9 mouse cellular contexts compared by ENCODE assay signal in the genomic region with DNA sequence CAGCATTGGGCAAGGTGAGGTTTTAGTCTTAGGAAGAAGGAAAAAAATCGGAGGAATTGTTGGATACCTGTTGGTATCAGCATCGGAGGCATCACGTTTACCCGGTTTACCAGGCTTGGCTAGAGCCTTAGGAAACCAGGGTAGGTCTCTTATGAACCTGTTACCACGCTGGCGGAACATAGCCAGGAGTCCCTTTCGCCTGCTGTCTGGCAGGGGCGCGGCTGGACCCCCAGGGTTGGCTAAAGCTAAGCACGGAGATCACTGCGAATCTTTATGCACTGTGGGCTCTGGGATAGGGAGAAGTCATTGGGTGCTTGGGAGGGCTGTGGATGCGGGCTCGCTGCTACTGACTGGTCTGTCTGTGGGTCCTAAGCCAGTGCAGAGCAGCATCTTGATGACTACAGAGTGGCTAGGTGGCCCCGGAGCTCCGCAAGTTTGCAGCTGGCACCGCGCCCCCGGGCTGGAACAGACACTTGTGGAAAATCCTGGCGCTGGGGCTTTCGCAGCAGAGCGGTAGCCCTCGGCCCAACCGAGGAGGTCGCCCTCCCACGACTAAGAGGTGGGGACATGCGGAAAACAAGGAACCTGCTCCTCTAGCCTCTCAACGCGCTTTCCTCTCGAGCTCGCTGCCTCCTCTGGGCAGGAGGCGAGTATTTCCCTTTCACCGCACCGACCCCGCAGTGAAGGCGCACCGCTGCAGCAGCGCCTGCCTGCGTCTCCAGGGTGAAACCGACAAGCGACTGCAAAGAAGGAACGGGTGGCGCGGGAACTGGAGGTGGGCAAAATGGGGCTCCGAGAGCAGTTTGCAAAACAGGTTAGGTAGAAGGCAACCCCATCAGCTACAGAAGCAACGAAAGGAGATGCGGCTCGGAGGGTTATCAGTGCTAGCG. TPM values are rescaled to one million over a fixed set of nuclear protein-coding genes. Genes with fewer than 3 reads are reported as not detected.
DNase-seq lines count a peak whose midpoint lies in the region; ATAC-seq lines count a peak whose summit lies in the region.
"Had no signal": no experiment of that assay in that cellular context is flagged by ENCODE, and none has a peak within 500 bp of the region (broad histone marks: within the 10 kb centered on the region; RNA-seq: fewer than 3 reads in every experiment).

No protein-coding gene starts in this region.

- H3K4me3 ChIP-seq in kidney, embryonic 14.5 days (ENCODE audit: low read length): peak overlapping the region; percentile 48
- peak overlapping the region; percentile 72 for H3K4me3 ChIP-seq in midbrain, embryonic 15.5 days

- H3K9me3 ChIP-seq in kidney, embryonic 14.5 days (ENCODE audit: control insufficient read depth, low read length): no peaks in the 10 kb centered on the region
- H3K9me3 ChIP-seq in midbrain, embryonic 15.5 days: no peaks in the 10 kb centered on the region

- H3K4me1 ChIP-seq in kidney, embryonic 14.5 days (ENCODE audit: control insufficient read depth, insufficient read depth, low read length): no peaks in the 10 kb centered on the region
- H3K4me1 ChIP-seq in midbrain, embryonic 15.5 days: peaks cover 8% of the 10 kb centered on the region

- under 1% methylated on average over 48 of the region's 48 CpGs for WGBS in kidney, embryonic 14.5 days
- WGBS in midbrain, embryonic 15.5 days: under 1% methylated on average over 48 of the region's 48 CpGs

- DNase-seq in kidney, adult 8-10 months: no peak
- DNase-seq in cerebellum, adult 8-10 months: peak; percentile 71
- peak; percentile 17 for DNase-seq in forelimb bud, embryonic 11.5 days (ENCODE audit: low read depth, low spot score)
- peak; percentile 25 for DNase-seq in layer of hippocampus, adult 9-11 months
- no peak for DNase-seq in spleen, adult 18-20 months
- DNase-seq in ovary, adult 18-20 months (ENCODE audit: low spot score): no peak

- ATAC-seq in kidney, embryonic 14.5 days (ENCODE audit: low FRiP score, low TSS enrichment): peak; percentile 51; the same call in 1 of the 2 replicates
- ATAC-seq in midbrain, embryonic 15.5 days (replicated peaks): peak; percentile 58

- no peaks in the 10 kb centered on the region for H3K36me3 ChIP-seq in kidney, embryonic 14.5 days (ENCODE audit: control insufficient read depth, insufficient read depth, low read length)
- no peaks in the 10 kb centered on the region for H3K36me3 ChIP-seq in midbrain, embryonic 15.5 days (replicated peaks)

- no peak overlapping the region for H3K27ac ChIP-seq in kidney, embryonic 14.5 days (ENCODE audit: low read depth, low read length)
- peak overlapping the region; percentile 77 for H3K27ac ChIP-seq in midbrain, embryonic 15.5 days

- peaks cover 44% of the 10 kb centered on the region for H3K27me3 ChIP-seq in kidney, embryonic 14.5 days (ENCODE audit: control insufficient read depth, insufficient read depth, low read length)
- no peaks in the 10 kb centered on the region for H3K27me3 ChIP-seq in midbrain, embryonic 15.5 days (replicated peaks)
- H3K27me3 ChIP-seq: CH12.LX had no signal

- H3K4me2 ChIP-seq in kidney, embryonic 14.5 days (replicated peaks; ENCODE audit: low read depth, low read length): peak overlapping the region; percentile 68
- peak overlapping the region; percentile 86 for H3K4me2 ChIP-seq in midbrain, embryonic 15.5 days

- H3K9ac ChIP-seq in kidney, embryonic 14.5 days (ENCODE audit: low read depth, low read length): no peak overlapping the region
- peak overlapping the region; percentile 52 for H3K9ac ChIP-seq in midbrain, embryonic 15.5 days

RNA-seq across cellular contexts. Expression of gene Cdh8, which starts 0.9 kb away (rescaled TPM):
- polyA plus RNA-seq in kidney, embryonic 14.5 days (2014; fragmentation: Nextera tagmentation; extraction: Ambion mirVana): 0.42 and 1.0 TPM in 2 replicates
- 60.1 and 68.4 TPM in 2 replicates for polyA plus RNA-seq in midbrain, embryonic 15.5 days (2015; fragmentation: Nextera tagmentation; extraction: Ambion mirVana)

Comparison
In these comparisons a context has a peak if more than half of its experiments do, and no peak if none do; other contexts are left out.
1. DNase-seq: peak in cerebellum, adult 8-10 months (single experiment), forelimb bud, embryonic 11.5 days (single experiment) and layer of hippocampus, adult 9-11 months (single experiment); none in kidney, adult 8-10 months (0 of 2), spleen, adult 18-20 months (0 of 2) and ovary, adult 18-20 months (single experiment).
2. RNA of gene Cdh8, which starts 0.9 kb away (polyA plus RNA-seq): 60.1 to 68.4 TPM in midbrain, embryonic 15.5 days; 0.42 to 1.0 TPM in kidney, embryonic 14.5 days; every median in the first group is over 10 times any median in the second.